Mouse (Mus musculus): ENCODE results near the gene Rpp40.

DNA sequence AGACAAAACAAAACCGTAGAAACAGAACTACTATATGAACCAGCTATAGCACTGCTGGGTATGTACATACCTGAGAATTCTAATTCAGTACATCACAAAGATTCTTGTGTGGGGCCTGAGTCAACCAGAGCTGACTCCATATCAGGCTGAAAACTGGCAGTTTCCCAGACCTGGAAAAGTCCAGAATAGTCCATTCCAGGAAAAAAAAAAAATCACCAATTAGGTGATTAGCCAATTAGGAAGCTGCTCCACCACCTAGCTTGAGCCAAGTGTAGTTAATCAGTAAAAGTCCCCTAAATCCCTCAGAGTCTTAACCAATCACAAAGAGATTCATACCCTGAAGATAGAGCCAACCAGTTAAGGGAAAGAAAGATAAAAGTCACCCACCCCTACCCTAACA is 5.3 kb upstream of the Rpp40 start:
- TF ChIP-seq MAX (IDR thresholded peaks at IDR 0.05) (no peak), CTCF (IDR thresholded peaks at IDR 0.05; ENCODE audit: control insufficient read depth, insufficient read depth, insufficient read length) (no peak), CEBPB (IDR thresholded peaks at IDR 0.05; ENCODE audit: low read depth) (no peak), USF1 (IDR thresholded peaks at IDR 0.05; ENCODE audit: low read depth) (no peak), MYOD1 (IDR thresholded peaks at IDR 0.05; ENCODE audit: control insufficient read depth, insufficient read length, low read depth) (no peak), MYOG (IDR thresholded peaks at IDR 0.05; ENCODE audit: control insufficient read depth, extremely low read depth, insufficient read length) (no peak), FOSL1 (IDR thresholded peaks at IDR 0.05; ENCODE audit: insufficient read depth, low read length, poor library complexity, severe bottlenecking) (no peak)
